Mouse (Mus musculus) hindbrain, postnatal 0 days (tissue): Measurements from ENCODE around the gene Cntrob. TPM values are rescaled to one million over a fixed set of nuclear protein-coding genes. Genes with fewer than 3 reads are reported as not detected.
A peak's percentile ranks its signal among the peaks of the same experiment; 100 is the strongest.

ENCODE experiments used
- ATAC-seq: fragments of 200-750 bp; cut with Nextera tagmentation; 2 replicates; pipeline ENCODE4 v1.8.0; 2017; ENCODE audit warnings: mild to moderate bottlenecking, moderate TSS enrichment, moderate library complexity
- DNase-seq: peaks from one replicate; pipeline ENCODE4 v3.0.0-alpha.2; 2015; ENCODE audit warnings: low spot score
- H3K27ac ChIP-seq: fragments of 300-500 bp; sonication (generic); 2 replicates; pipeline ENCODE4 v1.5.1; 2014; ENCODE audit warnings: mild to moderate bottlenecking
- H3K27me3 ChIP-seq: fragments of 300-500 bp; sonication (generic); 2 replicates; pipeline ENCODE4 v1.6.1; 2014; ENCODE audit warnings: low read length, mixed read lengths; ENCODE audit not compliant: insufficient read depth
- H3K36me3 ChIP-seq: fragments of 300-500 bp; sonication (generic); 2 replicates; pipeline ENCODE4 v1.6.1; 2014; ENCODE audit warnings: low read length, mixed read lengths; ENCODE audit not compliant: insufficient read depth
- H3K4me1 ChIP-seq: fragments of 300-500 bp; sonication (generic); 2 replicates; pipeline ENCODE4 v1.6.1; 2014; ENCODE audit warnings: antibody characterized with exemption, low read length, mixed read lengths; ENCODE audit not compliant: insufficient read depth
- H3K4me2 ChIP-seq: fragments of 300-500 bp; sonication (generic); 2 replicates; pipeline ENCODE4 v1.6.1; 2014; ENCODE audit warnings: low read depth, mild to moderate bottlenecking, low read length, moderate library complexity, mixed read lengths
- H3K4me3 ChIP-seq: fragments of 300-500 bp; sonication (generic); 2 replicates; pipeline ENCODE4 v1.5.1; 2014; ENCODE audit warnings: low read length
- H3K9ac ChIP-seq: fragments of 300-500 bp; sonication (generic); replicated peaks from 2 replicates; pipeline ENCODE4 v1.6.1; 2014; ENCODE audit warnings: mild to moderate bottlenecking, low read length, moderate library complexity, mixed read lengths
- H3K9me3 ChIP-seq: fragments of 300-500 bp; sonication (generic); 2 replicates; pipeline ENCODE4 v1.6.1; 2016; ENCODE audit warnings: low read length, mixed read lengths
- CTCF ChIP-seq: IDR thresholded peaks from 2 replicates; pipeline ENCODE4 v1.5.1; 2016; ENCODE audit warnings: antibody characterized with exemption, control low read depth, low read depth
- WGBS: fragments of 180-500 bp; shearing (Covaris S2); extraction: QIAGEN DNeasy Blood & Tissue Kit; methylation state at CpG from one replicate; pipeline ENCODE4 v1.1.7; 2014; 5-methylcytosine and 5-hydroxymethylcytosine counted together
- polyA plus RNA-seq: library from polyadenylated mRNA; unstranded; fragments of >200 nt; fragmentation: Nextera tagmentation; extraction: Ambion mirVana; gene quantifications from 2 replicates; pipeline ENCODE4 v1.2.1, GENCODE M21; 2015
- total RNA-seq: library from RNA; depleted of rRNA; stranded (reverse); fragments of >200 nt; gene quantifications from 2 replicates; pipeline ENCODE4 v1.2.3, GENCODE M21; 2014

Cntrob gene
- total and polyA plus RNA-seq, 2 experiments from 2014 or later: 11.0 to 13.3 TPM

DNA sequence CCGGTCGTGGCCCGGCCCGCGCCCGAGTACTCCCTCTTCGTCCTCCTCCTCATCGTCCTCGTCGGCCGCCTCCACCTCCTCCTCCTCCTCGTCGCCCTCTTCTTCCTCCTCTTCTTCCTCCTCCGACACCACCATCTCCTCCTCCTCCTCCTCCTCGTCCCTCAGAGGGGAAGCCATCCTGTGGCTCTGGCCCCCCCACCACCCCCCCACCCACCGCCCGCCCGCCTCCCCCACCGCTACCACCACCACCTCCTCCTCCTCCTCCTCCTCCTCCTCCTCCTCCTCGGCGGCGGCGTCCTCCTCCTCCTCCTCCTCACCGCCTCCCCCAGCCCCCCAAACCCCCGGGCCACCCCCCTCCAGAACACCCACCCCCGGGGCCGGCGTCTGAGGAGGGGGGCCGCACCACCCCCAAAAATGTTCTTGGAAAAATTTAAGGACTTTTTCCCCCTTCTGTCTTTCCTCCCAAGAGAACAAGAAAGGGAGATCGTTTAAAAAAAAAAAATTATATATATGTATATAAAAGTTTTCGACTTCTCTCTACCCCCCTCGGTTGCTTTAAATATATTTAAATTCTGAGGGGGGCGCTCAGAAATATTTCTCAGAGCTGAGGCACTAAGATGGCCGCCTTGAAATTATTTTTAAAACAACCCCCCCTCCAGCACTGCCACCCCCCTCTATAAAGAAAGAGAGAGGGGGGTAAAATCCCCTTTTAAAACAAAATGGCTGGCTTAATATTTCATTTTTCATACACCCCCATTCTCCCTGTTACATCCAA is 45.8 kb upstream of the Cntrob start, which contains the start of gene Chd3:
Gene Chd3 (minus strand): TSS at position 192 of the 775 bp plus-strand sequence.
- Histone ChIP-seq H3K27ac (peak within 1 kb of the TSS; percentile 98), H3K27me3 (no peaks in the 10 kb centered on the region), H3K9me3 (no peaks in the 10 kb centered on the region), H3K36me3 (no peaks in the 10 kb centered on the region), H3K4me2 (peak within 1 kb of the TSS; percentile 93), H3K4me3 (peak within 1 kb of the TSS; percentile 79), H3K4me1 (peaks cover 26% of the 10 kb centered on the region), H3K9ac (peak within 1 kb of the TSS; percentile 99)
- peak; percentile 39 for DNase-seq
- no peak for TF ChIP-seq CTCF
- WGBS: 2% methylated on average over 23 of the region's 34 CpGs
- ATAC-seq: no peak

DNA sequence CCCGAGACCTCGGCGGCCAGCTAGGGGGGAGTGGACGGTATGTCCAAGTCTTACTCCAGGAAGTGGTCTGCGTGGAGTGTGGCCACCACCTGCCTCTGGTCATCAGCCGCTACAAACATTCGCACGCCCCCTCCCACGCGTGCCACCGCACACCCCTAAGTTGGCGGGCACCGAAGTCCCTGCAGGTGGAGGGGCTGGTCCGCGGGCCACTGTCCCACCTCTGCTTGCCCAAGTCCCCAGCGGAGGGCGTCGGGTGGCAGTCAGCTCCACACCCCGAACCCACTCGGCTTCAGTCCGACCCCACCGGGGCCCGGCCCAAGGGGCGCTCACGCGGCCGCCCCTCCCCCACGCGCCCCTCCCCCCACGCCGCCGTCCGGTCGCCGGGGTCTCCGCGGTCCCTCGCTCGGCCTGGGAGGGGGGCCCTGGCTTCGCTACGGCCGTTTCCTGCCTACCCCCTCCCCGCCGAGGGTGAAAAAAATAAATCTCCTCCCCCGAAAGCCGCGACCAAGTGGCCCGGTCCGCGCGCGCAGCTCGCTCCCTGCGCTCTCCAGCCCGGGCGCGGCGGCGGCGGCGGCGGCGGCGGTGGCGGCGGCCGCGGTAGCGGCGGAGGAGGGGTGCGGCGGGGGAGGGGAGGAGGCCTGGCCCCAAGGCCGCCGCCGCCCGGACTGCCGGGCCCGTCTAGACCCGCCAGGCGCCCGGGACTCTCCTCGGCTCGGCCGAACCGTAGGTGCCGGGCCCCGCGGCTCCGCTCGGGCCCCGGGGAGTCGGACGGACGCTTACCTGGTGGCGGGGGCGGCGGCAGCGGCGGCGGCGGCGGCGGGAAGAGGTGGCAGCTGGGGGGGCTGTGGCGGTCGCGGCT is 45.0 kb upstream of the Cntrob start:
- WGBS: 1% methylated on average over 52 of the region's 106 CpGs
- Histone ChIP-seq H3K4me3 (peak overlapping the region; percentile 79), H3K4me2 (peak overlapping the region; percentile 93), H3K9ac (peak overlapping the region; percentile 99), H3K36me3 (no peaks in the 10 kb centered on the region), H3K9me3 (no peaks in the 10 kb centered on the region), H3K27ac (peak overlapping the region; percentile 98), H3K4me1 (peaks cover 29% of the 10 kb centered on the region), H3K27me3 (no peaks in the 10 kb centered on the region)
- TF ChIP-seq CTCF: no peak
- peak; percentile 71 for DNase-seq
- ATAC-seq: no peak

GRCm38 (mm10) chr11:69367616-69368355 is 44.2 kb upstream of the Cntrob start:
- Histone ChIP-seq H3K27me3 (no peaks in the 10 kb centered on the region), H3K4me2 (peak overlapping the region; percentile 93), H3K9ac (peak overlapping the region; percentile 99), H3K36me3 (peaks cover 3% of the 10 kb centered on the region; the same call in 1 of the 2 replicates), H3K27ac (peak overlapping the region; percentile 98), H3K4me1 (peaks cover 29% of the 10 kb centered on the region), H3K9me3 (no peaks in the 10 kb centered on the region), H3K4me3 (peak overlapping the region; percentile 79)
- TF ChIP-seq CTCF: no peak
- ATAC-seq (peak; percentile 10; the same call in 1 of the 2 replicates), DNase-seq (peak; percentile 20)
- WGBS: under 1% methylated on average over 22 of the region's 22 CpGs

DNA sequence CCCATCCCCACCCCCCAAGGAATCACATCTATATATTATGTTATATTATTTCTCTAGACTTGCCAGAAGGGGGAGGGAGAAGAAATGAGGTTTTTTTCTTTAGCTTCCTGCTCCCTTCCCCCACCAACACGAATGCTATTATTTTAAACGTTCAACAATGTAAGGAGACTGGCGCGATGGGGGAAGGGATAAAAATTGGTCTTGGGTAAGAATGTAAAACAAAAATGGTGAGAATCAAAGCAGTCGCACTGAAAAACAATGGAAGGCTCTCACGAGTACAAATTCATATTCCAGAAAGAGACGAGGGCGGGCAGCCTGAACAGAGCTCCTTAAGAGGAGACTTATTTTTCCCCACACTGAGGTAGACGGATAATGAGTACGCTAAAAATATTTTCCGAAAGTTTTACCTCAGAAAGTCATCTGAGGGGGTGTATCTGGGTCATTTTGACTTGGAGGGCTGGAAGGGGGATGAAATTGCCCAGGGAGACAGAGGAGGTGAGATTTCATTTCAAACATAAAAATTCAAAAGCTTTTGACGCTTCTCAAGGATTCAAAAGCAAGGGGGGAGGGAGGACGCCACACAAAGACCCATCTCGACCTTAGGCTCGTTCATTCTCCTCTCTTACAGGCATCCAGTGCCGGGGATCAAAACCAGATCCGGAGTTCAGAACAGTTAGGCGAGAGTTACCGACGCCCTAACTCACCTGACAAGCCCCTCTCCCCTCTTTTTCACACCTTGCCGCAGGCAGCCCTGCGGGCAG is 43.5 kb upstream of the Cntrob start:
- Histone ChIP-seq H3K4me2 (peak overlapping the region; percentile 93), H3K9me3 (no peaks in the 10 kb centered on the region), H3K36me3 (peaks cover 3% of the 10 kb centered on the region; the same call in 1 of the 2 replicates), H3K9ac (peak overlapping the region; percentile 99), H3K27me3 (no peaks in the 10 kb centered on the region), H3K4me3 (peak overlapping the region; percentile 79), H3K4me1 (peaks cover 29% of the 10 kb centered on the region), H3K27ac (peak overlapping the region; percentile 88)
- TF ChIP-seq CTCF: no peak
- ATAC-seq: no peak
- DNase-seq: no peak
- WGBS: under 1% methylated on average over 22 of the region's 22 CpGs

DNA sequence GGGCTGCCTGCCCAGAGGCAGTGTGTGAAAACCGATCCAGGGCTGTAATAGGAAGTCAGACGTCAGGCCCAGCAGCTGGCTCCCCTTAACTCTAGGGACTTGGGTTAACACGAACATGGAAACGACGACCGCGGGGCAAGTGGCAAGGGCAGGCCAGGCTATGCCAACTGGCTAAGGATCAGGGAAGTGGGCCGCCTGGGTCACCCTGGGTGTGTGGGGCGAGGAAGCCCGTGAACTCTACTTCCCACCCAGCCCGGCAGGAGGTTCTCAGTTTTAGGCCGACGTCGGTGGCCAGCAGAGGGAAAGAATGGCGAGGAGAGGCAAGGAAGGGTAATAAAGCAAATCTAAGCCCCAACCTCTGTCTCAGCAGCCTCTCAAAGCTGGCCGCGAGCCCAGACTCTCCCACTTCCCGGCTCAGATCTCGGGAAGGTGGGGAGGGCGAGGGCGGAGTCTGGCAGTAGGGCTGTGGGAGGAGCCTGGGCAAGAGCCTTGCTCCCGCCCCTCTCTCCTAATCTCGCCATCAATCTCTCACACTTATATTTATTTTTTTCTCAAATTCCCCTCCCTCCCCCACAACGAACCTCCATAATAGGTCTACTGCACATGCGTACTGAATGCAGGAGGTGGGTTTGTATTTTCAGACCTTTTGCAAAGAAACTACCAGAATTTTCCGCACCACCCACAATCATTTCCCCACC is 42.7 kb upstream of the Cntrob start:
- Histone ChIP-seq H3K36me3 (peaks cover 7% of the 10 kb centered on the region; the same call in 1 of the 2 replicates), H3K4me1 (peaks cover 28% of the 10 kb centered on the region), H3K4me2 (peak overlapping the region; percentile 93), H3K9ac (peak overlapping the region; percentile 99), H3K4me3 (peak overlapping the region; percentile 79), H3K27me3 (no peaks in the 10 kb centered on the region), H3K9me3 (no peaks in the 10 kb centered on the region), H3K27ac (peak overlapping the region; percentile 88)
- peak; percentile 31 for TF ChIP-seq CTCF
- 1% methylated on average over 26 of the region's 26 CpGs for WGBS
- DNase-seq (peak; percentile 97), ATAC-seq (peak; percentile 81)
